Mouse (Mus musculus): ENCODE data around the gene Arid3c. TPM values are rescaled to one million over a fixed set of nuclear protein-coding genes. Genes with fewer than 3 reads are reported as not detected.

Arid3c gene
- polyA plus RNA-seq, 1 experiment: not detected

GRCm38 (mm10) chr4:41682789-41683188, 48.2 kb downstream of the Arid3c start:
- Histone ChIP-seq H3K27ac (ENCODE audit: insufficient read depth, low read depth, low read length) (0 out of 2 replicates have a peak overlapping the region, but pooled peaks have one; percentile 70), H3K4me3 (ENCODE audit: insufficient read depth, low read depth, low read length) (no peak overlapping the region), H3K4me1 (ENCODE audit: control insufficient read depth, insufficient read depth, low read length) (peaks cover 36% of the 10 kb centered on the region)
- 54% methylated on average over 6 of the region's 6 CpGs for WGBS
- no peak for TF ChIP-seq POLR2A (IDR thresholded peaks at IDR 0.05; ENCODE audit: insufficient read depth, low read depth, low read length)
- no peak for TF ChIP-seq CTCF (IDR thresholded peaks at IDR 0.05; ENCODE audit: insufficient read depth, low read depth, low read length)

- TF ChIP-seq CTCF (IDR thresholded peaks at IDR 0.05; ENCODE audit: insufficient read depth, low read depth, low read length): no peak
- TF ChIP-seq POLR2A (IDR thresholded peaks at IDR 0.05; ENCODE audit: insufficient read depth, low read depth, low read length): no peak
- H3K27ac ChIP-seq (ENCODE audit: insufficient read depth, low read depth, low read length): no peak overlapping the region
- no peak overlapping the region for H3K4me3 ChIP-seq (ENCODE audit: insufficient read depth, low read depth, low read length)
- H3K4me1 ChIP-seq (ENCODE audit: control insufficient read depth, insufficient read depth, low read length): peaks cover 44% of the 10 kb centered on the region
- WGBS: 71% methylated on average over 10 of the region's 10 CpGs
Observed at GRCm38 (mm10) chr4:41681947-41682346, 49.0 kb downstream of the Arid3c start.

- 40% methylated on average over 4 of the region's 4 CpGs for WGBS
- TF ChIP-seq CTCF (IDR thresholded peaks at IDR 0.05; ENCODE audit: insufficient read depth, low read depth, low read length): no peak
- no peak for TF ChIP-seq POLR2A (IDR thresholded peaks at IDR 0.05; ENCODE audit: insufficient read depth, low read depth, low read length)
- H3K27ac ChIP-seq (ENCODE audit: insufficient read depth, low read depth, low read length): no peak overlapping the region
- peaks cover 52% of the 10 kb centered on the region for H3K4me1 ChIP-seq (ENCODE audit: control insufficient read depth, insufficient read depth, low read length)
- no peak overlapping the region for H3K4me3 ChIP-seq (ENCODE audit: insufficient read depth, low read depth, low read length)
Observed at GRCm38 (mm10) chr4:41681176-41681575, 49.8 kb downstream of the Arid3c start.

GRCm38 (mm10) chr4:41679291-41679690, 51.7 kb downstream of the Arid3c start:
- Histone ChIP-seq H3K27ac (ENCODE audit: insufficient read depth, low read depth, low read length) (no peak overlapping the region), H3K4me1 (ENCODE audit: control insufficient read depth, insufficient read depth, low read length) (peaks cover 51% of the 10 kb centered on the region), H3K4me3 (ENCODE audit: insufficient read depth, low read depth, low read length) (no peak overlapping the region)
- TF ChIP-seq CTCF (IDR thresholded peaks at IDR 0.05; ENCODE audit: insufficient read depth, low read depth, low read length) (no peak), POLR2A (IDR thresholded peaks at IDR 0.05; ENCODE audit: insufficient read depth, low read depth, low read length) (no peak)
- 6% methylated on average over 2 of the region's 2 CpGs for WGBS

- Histone ChIP-seq H3K27ac (ENCODE audit: insufficient read depth, low read depth, low read length) (no peak overlapping the region), H3K4me3 (ENCODE audit: insufficient read depth, low read depth, low read length) (no peak overlapping the region), H3K4me1 (ENCODE audit: control insufficient read depth, insufficient read depth, low read length) (peaks cover 48% of the 10 kb centered on the region)
- no peak for TF ChIP-seq POLR2A (IDR thresholded peaks at IDR 0.05; ENCODE audit: insufficient read depth, low read depth, low read length)
- TF ChIP-seq CTCF (IDR thresholded peaks at IDR 0.05; ENCODE audit: insufficient read depth, low read depth, low read length): no peak
- WGBS: 83% methylated on average over 6 of the region's 6 CpGs
Observed at GRCm38 (mm10) chr4:41678863-41679262, 52.1 kb downstream of the Arid3c start.

- peaks cover 49% of the 10 kb centered on the region for H3K4me1 ChIP-seq (ENCODE audit: control insufficient read depth, insufficient read depth, low read length)
- WGBS: 45% methylated on average over 13 of the region's 13 CpGs
- no peak overlapping the region for H3K4me3 ChIP-seq (ENCODE audit: insufficient read depth, low read depth, low read length)
- TF ChIP-seq CTCF (IDR thresholded peaks at IDR 0.05; ENCODE audit: insufficient read depth, low read depth, low read length): no peak
- no peak overlapping the region for H3K27ac ChIP-seq (ENCODE audit: insufficient read depth, low read depth, low read length)
Observed at GRCm38 (mm10) chr4:41677006-41677629, 53.8 kb downstream of the Arid3c start.

GRCm38 (mm10) chr4:41676248-41677005, 54.5 kb downstream of the Arid3c start:
- peaks cover 48% of the 10 kb centered on the region for H3K4me1 ChIP-seq (ENCODE audit: control insufficient read depth, insufficient read depth, low read length)
- H3K4me3 ChIP-seq (ENCODE audit: insufficient read depth, low read depth, low read length): no peak overlapping the region
- H3K27ac ChIP-seq (ENCODE audit: insufficient read depth, low read depth, low read length): no peak overlapping the region
- no peak for TF ChIP-seq CTCF (IDR thresholded peaks at IDR 0.05; ENCODE audit: insufficient read depth, low read depth, low read length)
- TF ChIP-seq POLR2A (IDR thresholded peaks at IDR 0.05; ENCODE audit: insufficient read depth, low read depth, low read length): no peak
- WGBS: 46% methylated on average over 17 of the region's 17 CpGs

Other genes with a start within 250 kb of the Arid3c start
- gene AI464131, start 228.1 kb downstream of the Arid3c start, polyA plus RNA-seq (2012; ENCODE audit: insufficient read depth, insufficient read length, low replicate concordance, missing spikeins): not detected in 2 replicates
- gene 1110017D15Rik, start 213.8 kb downstream of the Arid3c start, polyA plus RNA-seq (2012; ENCODE audit: insufficient read depth, insufficient read length, low replicate concordance, missing spikeins): not detected in 2 replicates
- gene Fam219a, start 161.6 kb downstream of the Arid3c start, polyA plus RNA-seq (2012; ENCODE audit: insufficient read depth, insufficient read length, low replicate concordance, missing spikeins): not detected in 2 replicates
- gene Dnaic1, start 161.4 kb downstream of the Arid3c start, polyA plus RNA-seq (2012; ENCODE audit: insufficient read depth, insufficient read length, low replicate concordance, missing spikeins): not detected in 2 replicates
- not detected in 2 replicates for gene Enho, start 90.8 kb downstream of the Arid3c start, polyA plus RNA-seq (2012; ENCODE audit: insufficient read depth, insufficient read length, low replicate concordance, missing spikeins)
- not detected in 2 replicates for gene Cntfr, start 34.1 kb downstream of the Arid3c start, polyA plus RNA-seq (2012; ENCODE audit: insufficient read depth, insufficient read length, low replicate concordance, missing spikeins)
- not detected in 2 replicates for gene Il11ra1, start 31.2 kb downstream of the Arid3c start, polyA plus RNA-seq (2012; ENCODE audit: insufficient read depth, insufficient read length, low replicate concordance, missing spikeins)
- gene Rpp25l, start 17.6 kb downstream of the Arid3c start, polyA plus RNA-seq (2012; ENCODE audit: insufficient read depth, insufficient read length, low replicate concordance, missing spikeins): not detected in 2 replicates
- not detected in 2 replicates for gene Dctn3, start 8.0 kb downstream of the Arid3c start, polyA plus RNA-seq (2012; ENCODE audit: insufficient read depth, insufficient read length, low replicate concordance, missing spikeins)
- not detected in 2 replicates for gene Galt, start 24.1 kb upstream of the Arid3c start, polyA plus RNA-seq (2012; ENCODE audit: insufficient read depth, insufficient read length, low replicate concordance, missing spikeins)
- gene Sigmar1, start 25.0 kb upstream of the Arid3c start, polyA plus RNA-seq (2012; ENCODE audit: insufficient read depth, insufficient read length, low replicate concordance, missing spikeins): not detected in 2 replicates
- not detected in 2 replicates for gene Ccl27a, start 43.1 kb upstream of the Arid3c start, polyA plus RNA-seq (2012; ENCODE audit: insufficient read depth, insufficient read length, low replicate concordance, missing spikeins)
- gene Gm21541, start 172.5 kb upstream of the Arid3c start, polyA plus RNA-seq (2012; ENCODE audit: insufficient read depth, insufficient read length, low replicate concordance, missing spikeins): not detected in 2 replicates
- not detected in 2 replicates for gene Gm20878, start 210.4 kb upstream of the Arid3c start, polyA plus RNA-seq (2012; ENCODE audit: insufficient read depth, insufficient read length, low replicate concordance, missing spikeins)
- not detected in 2 replicates for gene Fam205a4, start 234.9 kb upstream of the Arid3c start, polyA plus RNA-seq (2012; ENCODE audit: insufficient read depth, insufficient read length, low replicate concordance, missing spikeins)

Data from olfactory bulb, adult 2 months (tissue).